Mouse (Mus musculus): Measurements from ENCODE around the gene Selenon. TPM values are rescaled to one million over a fixed set of nuclear protein-coding genes. Genes with fewer than 3 reads are reported as not detected.
A peak's percentile ranks its signal among the peaks of the same experiment; 100 is the strongest.

Gene Selenon
- polyA plus RNA-seq, 1 experiment from 2014 or later, result 17.2 TPM

GRCm38 (mm10) chr4:134557626-134558249, 5.8 kb upstream of the Selenon start:
- Histone ChIP-seq H3K4me2 (no peak overlapping the region), H3K4me1 (peaks cover 14% of the 10 kb centered on the region), H3K27me3 (no peaks in the 10 kb centered on the region), H3K27ac (peak overlapping the region; percentile 61), H3K9me3 (no peaks in the 10 kb centered on the region), H3K9ac (no peak overlapping the region), H3K4me3 (no peak overlapping the region), H3K36me3 (no peaks in the 10 kb centered on the region)
- no peak for ATAC-seq (ENCODE audit: insufficient number of reproducible peaks, low FRiP score, low TSS enrichment, low read depth)
- 10% methylated on average over 16 of the region's 16 CpGs for WGBS

GRCm38 (mm10) chr4:134555956-134556580, 4.1 kb upstream of the Selenon start:
- H3K9me3 ChIP-seq, result no peaks in the 10 kb centered on the region
- no peaks in the 10 kb centered on the region for H3K36me3 ChIP-seq
- ATAC-seq (ENCODE audit: insufficient number of reproducible peaks, low FRiP score, low TSS enrichment, low read depth), result no peak
- no peak overlapping the region for H3K4me3 ChIP-seq
- no peak overlapping the region for H3K9ac ChIP-seq
- no peak overlapping the region for H3K4me2 ChIP-seq
- WGBS, result 65% methylated on average over 8 of the region's 8 CpGs
- H3K27me3 ChIP-seq, result no peaks in the 10 kb centered on the region
- no peak overlapping the region for H3K27ac ChIP-seq
- peaks cover 23% of the 10 kb centered on the region for H3K4me1 ChIP-seq

GRCm38 (mm10) chr4:134553631-134554030, 1.7 kb upstream of the Selenon start:
- ATAC-seq (ENCODE audit: insufficient number of reproducible peaks, low FRiP score, low TSS enrichment, low read depth), result no peak
- peaks cover 6% of the 10 kb centered on the region; the same call in 1 of the 2 replicates for H3K9me3 ChIP-seq

GRCm38 (mm10) chr4:134549899-134550298, 2.1 kb downstream of the Selenon start:
- Histone ChIP-seq H3K4me2 (no peak overlapping the region), H3K27me3 (no peaks in the 10 kb centered on the region), H3K4me1 (peaks cover 34% of the 10 kb centered on the region), H3K4me3 (no peak overlapping the region), H3K9me3 (peaks cover 6% of the 10 kb centered on the region; the same call in 1 of the 2 replicates), H3K9ac (no peak overlapping the region), H3K36me3 (peaks cover 47% of the 10 kb centered on the region), H3K27ac (no peak overlapping the region)
- WGBS, result 98% methylated on average over 8 of the region's 8 CpGs
- ATAC-seq (ENCODE audit: insufficient number of reproducible peaks, low FRiP score, low TSS enrichment, low read depth), result no peak

More at GRCm38 (mm10) chr4:134553631-134554030, 1.7 kb upstream of the Selenon start:
- H3K4me3 ChIP-seq, result no peak overlapping the region
- H3K36me3 ChIP-seq, result peaks cover 19% of the 10 kb centered on the region
- H3K4me1 ChIP-seq, result peaks cover 30% of the 10 kb centered on the region
- no peaks in the 10 kb centered on the region for H3K27me3 ChIP-seq
- H3K4me2 ChIP-seq, result no peak overlapping the region
- 80% methylated on average over 1 of the region's 1 CpGs for WGBS
- H3K27ac ChIP-seq, result no peak overlapping the region
- no peak overlapping the region for H3K9ac ChIP-seq

- H3K27me3 ChIP-seq, result no peaks in the 10 kb centered on the region
- 65% methylated on average over 18 of the region's 18 CpGs for WGBS
- no peak overlapping the region for H3K4me3 ChIP-seq
- peaks cover 34% of the 10 kb centered on the region for H3K4me1 ChIP-seq
- H3K4me2 ChIP-seq, result no peak overlapping the region
- H3K36me3 ChIP-seq, result peaks cover 61% of the 10 kb centered on the region
- no peak for ATAC-seq (ENCODE audit: insufficient number of reproducible peaks, low FRiP score, low TSS enrichment, low read depth)
- no peak overlapping the region for H3K9ac ChIP-seq
- no peak overlapping the region for H3K27ac ChIP-seq
- H3K9me3 ChIP-seq, result peaks cover 6% of the 10 kb centered on the region; the same call in 1 of the 2 replicates
Measured at GRCm38 (mm10) chr4:134548169-134548938, 3.6 kb downstream of the Selenon start.

- Histone ChIP-seq H3K36me3 (peaks cover 72% of the 10 kb centered on the region), H3K4me3 (no peak overlapping the region), H3K9me3 (peaks cover 6% of the 10 kb centered on the region; the same call in 1 of the 2 replicates), H3K9ac (no peak overlapping the region), H3K27ac (no peak overlapping the region), H3K4me1 (peaks cover 30% of the 10 kb centered on the region), H3K4me2 (no peak overlapping the region), H3K27me3 (no peaks in the 10 kb centered on the region)
- no peak for ATAC-seq (ENCODE audit: insufficient number of reproducible peaks, low FRiP score, low TSS enrichment, low read depth)
- WGBS, result 58% methylated on average over 9 of the region's 9 CpGs
Measured at GRCm38 (mm10) chr4:134546814-134547705, 4.9 kb downstream of the Selenon start.

- no peaks in the 10 kb centered on the region for H3K27me3 ChIP-seq
- H3K4me2 ChIP-seq, result no peak overlapping the region
- WGBS, result 5% methylated on average over 5 of the region's 5 CpGs
- H3K9ac ChIP-seq, result no peak overlapping the region
- H3K4me3 ChIP-seq, result no peak overlapping the region
- peaks cover 13% of the 10 kb centered on the region for H3K4me1 ChIP-seq
- H3K27ac ChIP-seq, result no peak overlapping the region
- no peaks in the 10 kb centered on the region for H3K9me3 ChIP-seq
- peak; percentile 41; the same call in 1 of the 2 replicates for ATAC-seq (ENCODE audit: insufficient number of reproducible peaks, low FRiP score, low TSS enrichment, low read depth)
- peaks cover 89% of the 10 kb centered on the region for H3K36me3 ChIP-seq
Measured at GRCm38 (mm10) chr4:134543261-134543660, 8.7 kb downstream of the Selenon start.

- Histone ChIP-seq H3K4me1 (peaks cover 8% of the 10 kb centered on the region), H3K36me3 (peaks cover 88% of the 10 kb centered on the region), H3K9me3 (no peaks in the 10 kb centered on the region), H3K9ac (no peak overlapping the region), H3K4me3 (no peak overlapping the region), H3K27ac (no peak overlapping the region), H3K27me3 (no peaks in the 10 kb centered on the region), H3K4me2 (no peak overlapping the region)
- no peak for ATAC-seq (ENCODE audit: insufficient number of reproducible peaks, low FRiP score, low TSS enrichment, low read depth)
- 90% methylated on average over 9 of the region's 9 CpGs for WGBS
Measured at GRCm38 (mm10) chr4:134542726-134543125, 9.2 kb downstream of the Selenon start.

- Histone ChIP-seq H3K27me3 (no peaks in the 10 kb centered on the region), H3K4me2 (no peak overlapping the region), H3K27ac (no peak overlapping the region), H3K9ac (no peak overlapping the region), H3K4me1 (peaks cover 10% of the 10 kb centered on the region), H3K4me3 (no peak overlapping the region), H3K36me3 (peaks cover 56% of the 10 kb centered on the region), H3K9me3 (no peaks in the 10 kb centered on the region)
- WGBS, result 80% methylated on average over 10 of the region's 10 CpGs
- ATAC-seq (ENCODE audit: insufficient number of reproducible peaks, low FRiP score, low TSS enrichment, low read depth), result no peak
Measured at GRCm38 (mm10) chr4:134538997-134539580, 12.9 kb downstream of the Selenon start.

GRCm38 (mm10) chr4:134535787-134536151, 16.2 kb downstream of the Selenon start:
- Histone ChIP-seq H3K9me3 (no peaks in the 10 kb centered on the region), H3K27me3 (no peaks in the 10 kb centered on the region), H3K4me2 (peak overlapping the region; percentile 90), H3K27ac (peak overlapping the region; percentile 91), H3K4me3 (peak overlapping the region; percentile 98), H3K9ac (peak overlapping the region; percentile 39), H3K4me1 (peaks cover 30% of the 10 kb centered on the region), H3K36me3 (peaks cover 37% of the 10 kb centered on the region)
- 9% methylated on average over 8 of the region's 8 CpGs for WGBS
- no peak for ATAC-seq (ENCODE audit: insufficient number of reproducible peaks, low FRiP score, low TSS enrichment, low read depth)

Measured in limb, embryonic 15.5 days (tissue).